Mouse (Mus musculus) liver, postnatal 0 days (tissue): ENCODE data around the gene Gm27235.

Source experiments
- CTCF ChIP-seq: sonication (generic); IDR thresholded peaks from 2 replicates; pipeline ENCODE4 v1.5.1; 2016; ENCODE audit warnings: antibody characterized with exemption, low read depth
- EP300 ChIP-seq: IDR thresholded peaks from 2 replicates; pipeline ENCODE4 v1.6.1; 2016; ENCODE audit warnings: antibody characterized with exemption, low read depth, mild to moderate bottlenecking

GRCm38 (mm10) chr9:35790001-35790400, at the start of gene Gm27235, which contains the start of gene D730048I06Rik:
- no peak for TF ChIP-seq CTCF
- TF ChIP-seq EP300: no peak
